Mouse (Mus musculus) bone marrow, adult 2 months (tissue): ENCODE results near the gene Rtn3.

Experiments used
- CTCF ChIP-seq: fragments of 200-500 bp; IDR thresholded peaks from 2 replicates; pipeline ENCODE4 v1.5.1; 2011; ENCODE audit warnings: low read length, control low read depth; ENCODE audit not compliant: control insufficient read depth, insufficient read depth
- POLR2A ChIP-seq: fragments of 200-500 bp; IDR thresholded peaks from 2 replicates; pipeline ENCODE4 v1.6.1; 2011; ENCODE audit warnings: low read depth, mild to moderate bottlenecking, control low read depth, low read length, borderline replicate concordance; ENCODE audit not compliant: control insufficient read depth

GRCm38 (mm10) chr19:7434887-7435286 lies 48.2 kb downstream of the Rtn3 start:
- TF ChIP-seq CTCF (no peak), POLR2A (no peak)
